Mouse (Mus musculus): ENCODE measurements at regions not wholly inside any gene's neighbourhood (a gene's known extent, or its start where the extent isn't known, plus 50 kb on each side); places are given as distances from the start of the nearest gene placed in this dataset.
"Not testable (repeated sequence)": the region's sequence is repeated elsewhere in the genome, so short reads cannot be mapped to it uniquely, and the experiment has no call there.

GRCm38 (mm10) chr14:104731319-104731995 is 209.0 kb upstream of the Rnf219 start:
- TF ChIP-seq CTCF (IDR thresholded peaks at IDR 0.05): no peak
- Histone ChIP-seq H3K27ac (no peak overlapping the region), H3K4me3 (no peak overlapping the region)
- DNase-seq (ENCODE audit: extremely low spot score in 1 of 2, low spot score in 2 of 2): no peak
- intact Hi-C loops (cut with DNase I): no loop called here

- intact Hi-C loops (cut with DNase I); H3K4me3 ChIP-seq; H3K27ac ChIP-seq: not testable (repeated sequence)
- DNase-seq (ENCODE audit: extremely low spot score in 1 of 2, low spot score in 2 of 2): peak; percentile 88 to 96
These were observed 193.2 kb upstream of the Rnf219 start for GRCm38 (mm10) chr14:104715651-104716050.

DNA sequence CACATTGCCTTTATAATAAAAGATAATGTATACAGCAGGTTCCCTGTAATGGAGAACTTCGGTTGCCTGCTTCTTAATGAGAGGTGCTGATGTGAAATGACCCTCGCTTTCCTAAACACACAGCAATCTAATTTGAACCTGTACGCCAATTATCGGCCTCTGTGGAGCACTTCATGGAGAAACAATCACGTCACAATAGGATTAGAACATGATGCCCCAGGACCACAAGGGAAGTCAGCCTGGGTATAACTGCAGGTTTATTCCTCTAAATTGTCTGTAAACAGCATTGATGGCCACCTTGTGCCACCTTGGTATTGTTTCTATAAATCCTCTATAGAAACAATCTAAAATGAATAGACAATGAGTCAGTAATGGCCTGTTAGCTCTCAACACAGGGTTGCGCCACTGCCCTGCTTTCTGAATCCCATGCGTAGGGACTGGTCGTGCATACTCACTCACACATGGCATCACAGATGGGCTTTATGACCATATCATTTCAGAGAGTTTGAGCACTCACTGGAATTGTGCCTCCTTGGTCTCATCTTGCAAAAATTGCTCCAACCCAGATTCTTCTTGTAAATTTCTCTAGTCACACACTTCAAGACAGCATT is 179.9 kb upstream of the Rnf219 start:
- intact Hi-C loops (cut with DNase I): no loop called here
- DNase-seq (ENCODE audit: extremely low spot score in 1 of 2, low spot score in 2 of 2): no peak
- Histone ChIP-seq H3K4me3 (no peak overlapping the region), H3K27ac (no peak overlapping the region)
- TF ChIP-seq CTCF (IDR thresholded peaks at IDR 0.05): no peak

- no peak for DNase-seq (ENCODE audit: extremely low spot score in 1 of 2, low spot score in 2 of 2)
- no peak overlapping the region for H3K27ac ChIP-seq
- H3K4me3 ChIP-seq: no peak overlapping the region
- TF ChIP-seq CTCF (IDR thresholded peaks at IDR 0.05): no peak
- intact Hi-C loops (cut with DNase I): no loop called here
These were observed 176.5 kb upstream of the Rnf219 start for GRCm38 (mm10) chr14:104698962-104699361.

DNA sequence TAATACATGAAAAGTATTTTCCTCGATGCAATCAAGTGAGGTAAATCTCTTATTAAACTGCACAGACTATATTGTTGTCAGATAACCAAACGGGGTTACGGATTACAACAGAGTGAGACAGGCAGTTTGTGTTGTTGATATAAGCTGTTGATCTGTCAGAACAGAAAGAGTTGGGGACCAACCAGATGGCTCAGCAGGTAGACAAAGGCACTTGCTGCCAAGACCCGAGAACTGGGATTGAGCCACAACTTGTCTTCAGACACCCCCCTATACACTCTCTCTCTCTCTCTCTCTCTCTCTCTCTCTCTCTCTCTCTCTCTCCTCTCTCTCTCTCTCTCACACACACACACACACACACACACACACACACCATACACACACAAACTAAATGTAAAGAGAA is 172.7 kb upstream of the Rnf219 start:
- intact Hi-C loops (cut with DNase I): no loop called here
- H3K27ac ChIP-seq: no peak overlapping the region
- DNase-seq (ENCODE audit: extremely low spot score in 1 of 2, low spot score in 2 of 2): no peak
- no peak for TF ChIP-seq CTCF (IDR thresholded peaks at IDR 0.05)
- H3K4me3 ChIP-seq: no peak overlapping the region

DNA sequence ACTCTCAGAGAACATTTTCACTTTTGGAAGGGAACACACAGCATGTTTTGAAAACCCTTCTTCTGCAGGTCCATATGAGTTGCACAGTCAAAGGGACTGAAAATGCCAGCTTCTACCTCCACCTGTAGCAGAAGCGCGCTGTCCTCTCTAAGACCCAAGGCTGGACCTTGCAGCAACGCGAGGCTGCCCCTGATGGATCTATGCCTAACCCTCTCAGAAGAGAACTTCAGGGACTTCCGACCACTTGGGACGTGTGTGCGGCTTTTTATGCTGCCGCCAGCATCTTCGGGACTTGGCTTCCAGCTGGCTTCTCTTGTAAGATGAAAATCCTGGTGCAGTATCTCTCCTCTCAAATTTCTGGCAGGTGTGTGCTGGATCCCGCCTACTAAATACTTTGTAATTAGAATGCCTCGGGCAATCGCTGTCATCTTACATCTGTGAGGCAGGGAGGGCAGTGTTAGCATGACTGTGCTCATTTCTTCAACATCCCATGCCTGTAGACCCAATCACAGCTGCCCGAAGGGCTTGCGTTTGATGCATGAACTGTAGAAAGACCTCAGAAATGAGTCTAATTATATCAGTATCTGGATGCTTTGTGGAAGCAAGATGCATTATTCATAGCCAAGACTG is 171.8 kb upstream of the Rnf219 start:
- intact Hi-C loops (cut with DNase I): no loop called here
- no peak for TF ChIP-seq CTCF (IDR thresholded peaks at IDR 0.05)
- H3K27ac ChIP-seq: no peak overlapping the region
- no peak for DNase-seq (ENCODE audit: extremely low spot score in 1 of 2, low spot score in 2 of 2)
- H3K4me3 ChIP-seq: no peak overlapping the region

DNA sequence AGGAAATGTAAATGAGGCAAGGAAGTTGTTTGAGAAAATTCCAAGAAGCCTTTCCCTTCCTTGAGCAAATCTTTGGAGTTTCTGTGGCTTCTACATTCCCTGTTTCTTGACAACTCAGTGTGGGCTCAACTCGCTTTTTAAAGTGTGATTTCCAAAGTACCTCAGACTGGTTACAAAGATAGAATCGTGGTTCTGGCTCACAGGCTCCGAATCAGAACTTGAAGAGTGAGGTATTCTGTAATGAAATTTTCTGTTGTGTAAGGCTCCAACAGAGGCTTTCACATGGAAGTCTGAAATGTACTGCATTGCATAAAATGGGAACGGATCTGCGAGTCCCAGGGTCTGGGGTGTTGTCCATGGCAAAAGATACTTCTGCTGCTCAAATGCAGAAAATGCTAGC is 170.2 kb upstream of the Rnf219 start:
- Histone ChIP-seq H3K4me3 (no peak overlapping the region), H3K27ac (no peak overlapping the region)
- intact Hi-C loops (cut with DNase I): no loop called here
- DNase-seq (ENCODE audit: extremely low spot score in 1 of 2, low spot score in 2 of 2): no peak
- no peak for TF ChIP-seq CTCF (IDR thresholded peaks at IDR 0.05)

DNA sequence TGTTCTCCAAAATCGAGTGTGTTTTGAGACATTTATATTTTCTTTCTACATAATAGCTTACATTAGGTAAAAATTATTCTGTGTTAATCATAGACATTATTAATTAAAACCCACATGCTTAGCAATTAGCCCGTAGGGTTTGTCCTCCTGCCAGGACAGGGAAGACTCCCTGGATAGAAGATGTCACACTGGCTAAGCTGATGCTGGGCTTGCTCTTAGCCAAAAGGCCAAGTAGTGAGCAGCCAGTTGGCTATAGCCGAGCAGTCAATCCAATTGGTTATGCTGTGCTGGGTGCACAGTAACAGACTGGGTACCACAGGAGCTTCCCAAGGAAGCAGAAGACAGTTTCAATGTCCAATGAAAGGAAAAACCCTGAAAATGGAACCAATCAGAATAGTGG is 166.0 kb upstream of the Rnf219 start:
- intact Hi-C loops (cut with DNase I): no loop called here
- DNase-seq (ENCODE audit: extremely low spot score in 1 of 2, low spot score in 2 of 2): no peak
- H3K27ac ChIP-seq: no peak overlapping the region
- no peak overlapping the region for H3K4me3 ChIP-seq
- TF ChIP-seq CTCF (IDR thresholded peaks at IDR 0.05): no peak

- intact Hi-C loops (cut with DNase I): no loop called here
- Histone ChIP-seq H3K4me3 (no peak overlapping the region), H3K27ac (no peak overlapping the region)
- DNase-seq (ENCODE audit: extremely low spot score in 1 of 2, low spot score in 2 of 2): no peak
- TF ChIP-seq CTCF (IDR thresholded peaks at IDR 0.05): no peak
These were observed 154.4 kb upstream of the Rnf219 start for GRCm38 (mm10) chr14:104676810-104677209.

- Histone ChIP-seq H3K4me3 (no peak overlapping the region), H3K27ac (no peak overlapping the region)
- peak; percentile 28 for TF ChIP-seq CTCF (IDR thresholded peaks at IDR 0.05)
- intact Hi-C loops (cut with DNase I): no loop called here
- no peak for DNase-seq (ENCODE audit: extremely low spot score in 1 of 2, low spot score in 2 of 2)
These were observed 139.3 kb upstream of the Rnf219 start for GRCm38 (mm10) chr14:104661696-104662095.

- TF ChIP-seq CTCF (IDR thresholded peaks at IDR 0.05): no peak
- DNase-seq (ENCODE audit: extremely low spot score in 1 of 2, low spot score in 2 of 2): no peak
- intact Hi-C loops (cut with DNase I): no loop called here
- H3K4me3 ChIP-seq: no peak overlapping the region
- no peak overlapping the region for H3K27ac ChIP-seq
These were observed 136.3 kb upstream of the Rnf219 start for GRCm38 (mm10) chr14:104658751-104659150.

GRCm38 (mm10) chr14:104649980-104650379 is 127.5 kb upstream of the Rnf219 start:
- H3K27ac ChIP-seq: no peak overlapping the region
- intact Hi-C loops (cut with DNase I): no loop called here
- TF ChIP-seq CTCF (IDR thresholded peaks at IDR 0.05): no peak
- no peak for DNase-seq (ENCODE audit: extremely low spot score in 1 of 2, low spot score in 2 of 2)
- H3K4me3 ChIP-seq: no peak overlapping the region

GRCm38 (mm10) chr14:104644626-104645025 is 122.2 kb upstream of the Rnf219 start:
- intact Hi-C loops (cut with DNase I): no loop called here
- Histone ChIP-seq H3K4me3 (no peak overlapping the region), H3K27ac (no peak overlapping the region)
- no peak for TF ChIP-seq CTCF (IDR thresholded peaks at IDR 0.05)
- no peak for DNase-seq (ENCODE audit: extremely low spot score in 1 of 2, low spot score in 2 of 2)
